Mouse (Mus musculus) cortical plate, adult 2 months (tissue): ENCODE results near the gene Golt1a.

Source experiments
- CTCF ChIP-seq: fragments of 200-500 bp; IDR thresholded peaks from 2 replicates; pipeline ENCODE4 v1.5.1; 2011; ENCODE audit warnings: mild to moderate bottlenecking, control low read depth, low read length; ENCODE audit not compliant: insufficient read depth; ENCODE audit errors: extremely low read depth
- POLR2A ChIP-seq: fragments of 200-500 bp; IDR thresholded peaks from 2 replicates; pipeline ENCODE4 v1.6.1; 2011; ENCODE audit warnings: mild to moderate bottlenecking, low read length, control low read depth; ENCODE audit not compliant: insufficient read depth; ENCODE audit errors: extremely low read depth

DNA sequence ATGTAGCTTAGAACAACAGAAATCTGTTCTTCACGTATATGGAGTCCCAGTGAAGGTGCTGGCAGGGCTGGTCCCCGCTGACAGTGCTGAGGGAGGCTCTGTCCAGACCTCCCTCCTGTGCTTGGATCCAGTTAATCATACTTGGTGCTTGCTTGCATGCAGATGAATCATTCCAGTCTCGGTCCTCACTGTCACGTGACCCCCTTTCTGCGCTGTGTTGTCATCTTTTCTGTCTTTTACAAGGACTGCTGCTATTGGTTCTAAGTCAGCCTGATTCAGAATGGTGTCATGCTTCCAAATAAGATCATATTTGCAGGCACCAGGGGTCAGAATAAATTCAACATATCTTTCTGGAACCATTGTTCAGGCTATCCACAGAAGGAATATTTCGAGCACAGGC, 17.7 kb upstream of the Golt1a start:
- no peak for TF ChIP-seq CTCF
- no peak for TF ChIP-seq POLR2A
